Mouse (Mus musculus): Measurements from ENCODE around the gene 1700016D06Rik. TPM values are rescaled to one million over a fixed set of nuclear protein-coding genes. Genes with fewer than 3 reads are reported as not detected.

1700016D06Rik gene
- polyA plus RNA-seq, 1 experiment: not detected

DNA sequence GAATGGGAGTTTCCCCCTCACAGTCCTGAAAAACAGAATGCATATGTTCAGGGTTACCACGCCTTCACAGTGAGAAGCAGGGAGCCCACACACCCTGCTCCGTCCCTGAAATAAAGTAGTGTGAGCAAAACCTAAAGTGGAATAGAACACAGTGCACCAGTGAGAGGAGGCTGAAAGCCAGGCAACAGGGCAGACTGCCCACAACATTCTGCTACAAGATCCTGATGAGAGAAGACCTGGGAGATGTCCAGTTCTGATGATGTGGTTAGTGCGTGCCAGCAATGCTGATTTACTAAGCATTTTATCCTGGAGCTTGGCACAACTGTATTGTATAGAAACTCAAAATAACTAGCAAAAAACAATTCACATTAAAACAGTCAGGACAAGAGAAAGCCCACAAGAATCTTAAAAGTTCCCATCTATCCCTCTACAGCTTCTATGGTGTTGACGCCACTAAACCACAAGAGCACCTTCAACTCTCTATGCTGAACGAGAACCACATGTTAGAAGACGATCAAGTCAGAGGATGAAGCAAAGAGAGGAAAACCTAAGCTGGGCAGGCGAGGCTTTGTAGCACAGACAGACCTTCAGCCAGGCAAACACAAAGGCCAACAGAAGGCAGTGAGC lies 72.2 kb downstream of the 1700016D06Rik start:
- H3K4me3 ChIP-seq (ENCODE audit: insufficient read depth, low read length): no peak overlapping the region
- no peak overlapping the region for H3K27ac ChIP-seq (ENCODE audit: insufficient read depth, low read length)
- TF ChIP-seq CTCF (IDR thresholded peaks at IDR 0.05; ENCODE audit: borderline replicate concordance, insufficient read depth, low read length) (no peak), POLR2A (IDR thresholded peaks at IDR 0.05; ENCODE audit: low read depth, low read length) (no peak)
- peaks cover 5% of the 10 kb centered on the region for H3K4me1 ChIP-seq (ENCODE audit: control insufficient read depth, insufficient read depth, low read length)

DNA sequence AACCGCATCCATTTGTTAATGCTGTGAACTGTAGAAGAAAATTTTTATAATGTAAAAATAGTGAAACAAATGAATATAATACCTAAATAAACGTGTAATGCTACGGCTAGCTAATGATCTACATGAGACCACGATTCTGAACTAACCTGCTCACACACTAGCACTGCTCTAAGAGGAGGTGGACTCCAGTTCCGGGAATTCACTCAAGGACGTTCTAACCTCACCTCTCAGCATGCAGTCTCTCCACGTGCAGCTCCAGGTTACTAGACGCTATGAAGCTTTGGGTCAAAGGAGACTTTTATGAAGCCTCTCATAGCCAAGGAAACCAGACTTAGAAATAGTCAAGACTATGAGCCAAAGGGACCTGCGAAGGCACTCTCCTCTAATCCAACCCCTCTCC lies 73.1 kb downstream of the 1700016D06Rik start:
- no peak overlapping the region for H3K27ac ChIP-seq (ENCODE audit: insufficient read depth, low read length)

GRCm38 (mm10) chr8:11625084-11625483 lies 75.8 kb downstream of the 1700016D06Rik start:
- H3K4me3 ChIP-seq (ENCODE audit: insufficient read depth, low read length): no peak overlapping the region
- no peak for TF ChIP-seq CTCF (IDR thresholded peaks at IDR 0.05; ENCODE audit: borderline replicate concordance, insufficient read depth, low read length)
- TF ChIP-seq POLR2A (IDR thresholded peaks at IDR 0.05; ENCODE audit: low read depth, low read length): no peak
- H3K4me1 ChIP-seq (ENCODE audit: control insufficient read depth, insufficient read depth, low read length): no peaks in the 10 kb centered on the region
- no peak overlapping the region for H3K27ac ChIP-seq (ENCODE audit: insufficient read depth, low read length)

More for the DNA sequence above, 73.1 kb downstream of the 1700016D06Rik start:
- no peak overlapping the region for H3K4me3 ChIP-seq (ENCODE audit: insufficient read depth, low read length)
- TF ChIP-seq CTCF (IDR thresholded peaks at IDR 0.05; ENCODE audit: borderline replicate concordance, insufficient read depth, low read length): no peak
- no peak for TF ChIP-seq POLR2A (IDR thresholded peaks at IDR 0.05; ENCODE audit: low read depth, low read length)
- peaks cover 4% of the 10 kb centered on the region for H3K4me1 ChIP-seq (ENCODE audit: control insufficient read depth, insufficient read depth, low read length)

DNA sequence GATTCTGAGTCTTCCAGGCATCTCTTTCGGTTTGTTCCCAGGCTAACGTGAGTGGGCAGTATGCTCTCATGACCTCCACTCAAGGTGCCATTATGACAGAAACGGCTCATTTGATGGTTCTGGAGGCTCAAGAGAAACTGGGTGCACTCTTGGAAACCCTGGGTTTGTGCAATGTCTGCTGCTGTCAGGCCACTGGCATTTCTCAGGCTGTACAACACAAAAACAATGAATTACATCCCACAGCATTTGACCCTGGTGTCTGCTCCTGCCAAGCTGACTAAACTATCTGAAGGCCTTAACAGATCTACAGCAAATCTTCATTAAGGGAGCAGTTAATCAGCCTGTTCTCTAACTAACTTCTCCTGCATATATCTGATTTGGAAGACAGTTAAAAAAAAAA lies 81.8 kb downstream of the 1700016D06Rik start:
- Histone ChIP-seq H3K4me3 (ENCODE audit: insufficient read depth, low read length) (no peak overlapping the region), H3K4me1 (ENCODE audit: control insufficient read depth, insufficient read depth, low read length) (no peaks in the 10 kb centered on the region), H3K27ac (ENCODE audit: insufficient read depth, low read length) (no peak overlapping the region)
- TF ChIP-seq POLR2A (IDR thresholded peaks at IDR 0.05; ENCODE audit: low read depth, low read length): no peak
- no peak for TF ChIP-seq CTCF (IDR thresholded peaks at IDR 0.05; ENCODE audit: borderline replicate concordance, insufficient read depth, low read length)

DNA sequence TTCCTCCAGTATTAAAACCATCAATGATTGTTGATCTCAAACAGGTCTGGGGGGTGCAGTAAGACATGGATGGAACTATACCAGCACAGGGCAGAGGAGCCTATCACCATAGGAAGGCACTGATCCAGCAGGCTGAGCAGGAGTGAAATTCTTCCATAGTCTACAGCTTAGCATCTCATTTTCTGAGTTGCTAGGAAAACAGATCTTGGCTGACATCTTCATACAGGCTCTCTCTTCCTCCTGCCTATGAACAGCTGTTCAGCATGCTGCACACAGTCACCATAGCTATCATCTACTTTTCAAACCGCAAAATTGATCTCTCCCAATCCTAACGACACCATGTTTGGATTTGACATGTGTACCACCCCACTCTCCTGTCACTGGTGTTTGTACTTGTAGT lies 82.8 kb downstream of the 1700016D06Rik start:
- Histone ChIP-seq H3K27ac (ENCODE audit: insufficient read depth, low read length) (no peak overlapping the region), H3K4me1 (ENCODE audit: control insufficient read depth, insufficient read depth, low read length) (no peaks in the 10 kb centered on the region), H3K4me3 (ENCODE audit: insufficient read depth, low read length) (no peak overlapping the region)
- no peak for TF ChIP-seq POLR2A (IDR thresholded peaks at IDR 0.05; ENCODE audit: low read depth, low read length)
- TF ChIP-seq CTCF (IDR thresholded peaks at IDR 0.05; ENCODE audit: borderline replicate concordance, insufficient read depth, low read length): no peak

DNA sequence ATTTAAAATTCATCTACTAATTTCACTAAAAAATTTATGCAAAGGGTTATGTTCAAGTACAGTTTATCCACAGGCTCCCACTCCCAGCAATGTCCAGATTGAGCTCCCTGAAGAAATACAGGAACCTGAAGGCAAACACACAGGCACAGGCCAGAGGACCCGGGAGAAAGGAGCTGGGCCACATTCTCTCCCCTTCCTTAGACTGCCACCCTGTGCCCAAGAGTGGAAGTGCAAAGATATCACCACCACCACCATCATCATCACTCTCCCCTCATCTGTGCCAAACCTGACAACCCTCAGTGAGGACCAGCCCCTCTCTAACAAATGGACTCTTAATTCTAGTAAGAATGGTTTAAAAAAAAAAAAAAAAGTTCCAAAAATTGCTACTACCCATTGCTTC lies 84.6 kb downstream of the 1700016D06Rik start:
- H3K27ac ChIP-seq (ENCODE audit: insufficient read depth, low read length): no peak overlapping the region
- no peak overlapping the region for H3K4me3 ChIP-seq (ENCODE audit: insufficient read depth, low read length)
- H3K4me1 ChIP-seq (ENCODE audit: control insufficient read depth, insufficient read depth, low read length): no peaks in the 10 kb centered on the region
- no peak for TF ChIP-seq POLR2A (IDR thresholded peaks at IDR 0.05; ENCODE audit: low read depth, low read length)
- TF ChIP-seq CTCF (IDR thresholded peaks at IDR 0.05; ENCODE audit: borderline replicate concordance, insufficient read depth, low read length): peak; percentile 54; the same call in 1 of the 2 replicates

- no peak overlapping the region for H3K4me3 ChIP-seq (ENCODE audit: insufficient read depth, low read length)
These were observed 86.6 kb downstream of the 1700016D06Rik start for GRCm38 (mm10) chr8:11614126-11614835.

DNA sequence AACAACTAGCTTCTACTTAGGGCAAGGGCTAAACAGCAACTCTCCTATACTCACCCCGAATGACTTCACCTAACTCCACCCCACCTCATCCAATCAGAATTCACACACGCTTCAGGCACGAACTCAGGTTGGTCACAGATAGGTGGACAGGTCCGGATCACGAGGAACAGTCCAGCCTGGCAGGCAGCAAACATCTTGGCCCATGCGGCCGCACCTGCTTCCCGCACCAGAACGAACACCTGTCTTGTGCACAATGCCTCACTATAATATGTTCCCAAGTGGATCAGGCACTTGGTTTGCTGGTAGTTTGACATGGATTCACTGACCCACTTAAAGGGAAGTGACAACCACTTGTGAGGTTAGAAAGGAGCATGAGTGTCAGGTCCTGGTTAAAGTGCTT lies 92.0 kb downstream of the 1700016D06Rik start:
- Histone ChIP-seq H3K4me1 (ENCODE audit: control insufficient read depth, insufficient read depth, low read length) (no peaks in the 10 kb centered on the region), H3K4me3 (ENCODE audit: insufficient read depth, low read length) (no peak overlapping the region), H3K27ac (ENCODE audit: insufficient read depth, low read length) (no peak overlapping the region)
- TF ChIP-seq CTCF (IDR thresholded peaks at IDR 0.05; ENCODE audit: borderline replicate concordance, insufficient read depth, low read length) (no peak), POLR2A (IDR thresholded peaks at IDR 0.05; ENCODE audit: low read depth, low read length) (no peak)

More at GRCm38 (mm10) chr8:11614126-11614835, 86.6 kb downstream of the 1700016D06Rik start:
- Histone ChIP-seq H3K27ac (ENCODE audit: insufficient read depth, low read length) (no peak overlapping the region), H3K4me1 (ENCODE audit: control insufficient read depth, insufficient read depth, low read length) (no peaks in the 10 kb centered on the region)
- TF ChIP-seq CTCF (IDR thresholded peaks at IDR 0.05; ENCODE audit: borderline replicate concordance, insufficient read depth, low read length) (no peak), POLR2A (IDR thresholded peaks at IDR 0.05; ENCODE audit: low read depth, low read length) (no peak)

Other genes starting within 250 kb of the 1700016D06Rik start
- gene Rab20, start 222.4 kb downstream of the 1700016D06Rik start, polyA plus RNA-seq (2011; ENCODE audit: insufficient read length, low read depth, missing spikeins): 2.4 and 3.2 TPM in 2 replicates
- 54.2 and 55.9 TPM in 2 replicates for gene Naxd, start 203.6 kb downstream of the 1700016D06Rik start, polyA plus RNA-seq (2011; ENCODE audit: insufficient read length, low read depth, missing spikeins)
- 18.4 and 21.7 TPM in 2 replicates for gene Cars2, start 150.3 kb downstream of the 1700016D06Rik start, polyA plus RNA-seq (2011; ENCODE audit: insufficient read length, low read depth, missing spikeins)
- 38.5 and 44.1 TPM in 2 replicates for gene Ing1, start 145.5 kb downstream of the 1700016D06Rik start, polyA plus RNA-seq (2011; ENCODE audit: insufficient read length, low read depth, missing spikeins)
- 31.2 and 39.4 TPM in 2 replicates for gene Ankrd10, start 65.3 kb downstream of the 1700016D06Rik start, polyA plus RNA-seq (2011; ENCODE audit: insufficient read length, low read depth, missing spikeins)
- gene Arhgef7, start 26.7 kb upstream of the 1700016D06Rik start, polyA plus RNA-seq (2011; ENCODE audit: insufficient read length, low read depth, missing spikeins): 31.5 and 40.8 TPM in 2 replicates
- gene Tex29, start 139.4 kb upstream of the 1700016D06Rik start, polyA plus RNA-seq (2011; ENCODE audit: insufficient read length, low read depth, missing spikeins): not detected in 2 replicates